Mouse (Mus musculus): ENCODE data around the gene Zfp9. TPM values are rescaled to one million over a fixed set of nuclear protein-coding genes. Genes with fewer than 3 reads are reported as not detected.

Zfp9 gene
- 1.3 and 1.7 TPM in 2 replicates for polyA plus RNA-seq (2012; rRNA removed)
- polyA plus RNA-seq (2014; fragmentation: Nextera tagmentation; extraction: Ambion mirVana) = 0.85 and 1.1 TPM in 2 replicates

GRCm38 (mm10) chr6:118478957-118479708, at the start of gene Zfp9:
Gene Zfp9, minus strand, starts transcription at chr6:118479320.
- TF ChIP-seq CTCF (IDR thresholded peaks at IDR 0.05; ENCODE audit: low read depth) (no peak), EP300 (IDR thresholded peaks at IDR 0.05; ENCODE audit: low read depth) (no peak)
- peaks cover 16% of the 10 kb centered on the region for H3K27me3 ChIP-seq (ENCODE audit: control insufficient read depth, insufficient read depth, low read length)
- DNase-seq (ENCODE audit: low read depth in 3 of 3, low spot score in 3 of 3) (peak; percentile 17 to 24 (median 20)), ATAC-seq (ENCODE audit: insufficient read depth) (peak; percentile 88)
- H3K9me3 ChIP-seq (ENCODE audit: control insufficient read depth, low read length) = no peaks in the 10 kb centered on the region
- peak within 1 kb of the TSS; percentile 55 for H3K9ac ChIP-seq (replicated peaks)
- H3K4me3 ChIP-seq (ENCODE audit: insufficient read depth in 1 of 2, low read depth in 2 of 2, low read length in 2 of 2) = peak within 1 kb of the TSS; percentile 50 to 69
- peaks cover 0 to 2% of the 10 kb centered on the region in 2 experiments; a peak in 1 of 4 replicates for H3K4me1 ChIP-seq (replicated peaks; ENCODE audit: control insufficient read depth in 2 of 2, insufficient read depth in 2 of 2, low read length in 1 of 2)
- H3K4me2 ChIP-seq (ENCODE audit: low read depth) = peak within 1 kb of the TSS; percentile 65
- no peak within 1 kb of the TSS for H3K27ac ChIP-seq
- WGBS (ENCODE audit: insufficient replicate concordance) = 2% methylated on average over 49 of the region's 57 CpGs
- H3K36me3 ChIP-seq (replicated peaks; ENCODE audit: control insufficient read depth, insufficient read depth, low read depth) = no peaks in the 10 kb centered on the region

- Histone ChIP-seq H3K9me3 (ENCODE audit: control insufficient read depth, low read length) (no peaks in the 10 kb centered on the region), H3K27ac (no peak overlapping the region), H3K4me1 (replicated peaks; ENCODE audit: control insufficient read depth in 2 of 2, insufficient read depth in 2 of 2, low read length in 1 of 2) (no peaks in the 10 kb centered on the region), H3K9ac (replicated peaks) (no peak overlapping the region), H3K36me3 (replicated peaks; ENCODE audit: control insufficient read depth, insufficient read depth, low read depth) (peaks cover 14% of the 10 kb centered on the region), H3K4me2 (ENCODE audit: low read depth) (no peak overlapping the region), H3K27me3 (ENCODE audit: control insufficient read depth, insufficient read depth, low read length) (no peaks in the 10 kb centered on the region), H3K4me3 (ENCODE audit: insufficient read depth in 1 of 2, low read depth in 2 of 2, low read length in 2 of 2) (no peak overlapping the region)
- TF ChIP-seq EP300 (IDR thresholded peaks at IDR 0.05; ENCODE audit: low read depth) (no peak), CTCF (IDR thresholded peaks at IDR 0.05; ENCODE audit: low read depth) (no peak)
- no peak for ATAC-seq (ENCODE audit: insufficient read depth)
- no peak for DNase-seq (ENCODE audit: low read depth in 3 of 3, low spot score in 3 of 3)
- WGBS (ENCODE audit: insufficient replicate concordance) = 83% methylated on average over 7 of the region's 7 CpGs
Observed at GRCm38 (mm10) chr6:118520668-118521067, 41.5 kb upstream of the Zfp9 start.

- no peaks in the 10 kb centered on the region for H3K27me3 ChIP-seq (ENCODE audit: control insufficient read depth, insufficient read depth, low read length)
- TF ChIP-seq EP300 (IDR thresholded peaks at IDR 0.05; ENCODE audit: low read depth) = no peak
- TF ChIP-seq CTCF (IDR thresholded peaks at IDR 0.05; ENCODE audit: low read depth) = no peak
- no peaks in the 10 kb centered on the region for H3K9me3 ChIP-seq (ENCODE audit: control insufficient read depth, low read length)
- 69% methylated on average over 12 of the region's 12 CpGs for WGBS (ENCODE audit: insufficient replicate concordance)
- ATAC-seq (ENCODE audit: insufficient read depth) = no peak
- DNase-seq (ENCODE audit: low read depth in 3 of 3, low spot score in 3 of 3) = no peak
- no peak overlapping the region for H3K9ac ChIP-seq (replicated peaks)
- H3K36me3 ChIP-seq (replicated peaks; ENCODE audit: control insufficient read depth, insufficient read depth, low read depth) = peaks cover 4% of the 10 kb centered on the region
- no peaks in the 10 kb centered on the region for H3K4me1 ChIP-seq (replicated peaks; ENCODE audit: control insufficient read depth in 2 of 2, insufficient read depth in 2 of 2, low read length in 1 of 2)
- H3K27ac ChIP-seq = no peak overlapping the region
- H3K4me3 ChIP-seq (ENCODE audit: insufficient read depth in 1 of 2, low read depth in 2 of 2, low read length in 2 of 2) = no peak overlapping the region
- no peak overlapping the region for H3K4me2 ChIP-seq (ENCODE audit: low read depth)
Observed at GRCm38 (mm10) chr6:118513335-118514012, 34.4 kb upstream of the Zfp9 start.

- DNase-seq (ENCODE audit: low read depth in 3 of 3, low spot score in 3 of 3) (no peak), ATAC-seq (ENCODE audit: insufficient read depth) (no peak)
- Histone ChIP-seq H3K4me3 (ENCODE audit: insufficient read depth in 1 of 2, low read depth in 2 of 2, low read length in 2 of 2) (no peak overlapping the region), H3K36me3 (replicated peaks; ENCODE audit: control insufficient read depth, insufficient read depth, low read depth) (no peaks in the 10 kb centered on the region), H3K27me3 (ENCODE audit: control insufficient read depth, insufficient read depth, low read length) (no peaks in the 10 kb centered on the region), H3K4me2 (ENCODE audit: low read depth) (no peak overlapping the region), H3K4me1 (replicated peaks; ENCODE audit: control insufficient read depth in 2 of 2, insufficient read depth in 2 of 2, low read length in 1 of 2) (no peaks in the 10 kb centered on the region), H3K9me3 (ENCODE audit: control insufficient read depth, low read length) (no peaks in the 10 kb centered on the region), H3K27ac (no peak overlapping the region), H3K9ac (replicated peaks) (no peak overlapping the region)
- TF ChIP-seq CTCF (IDR thresholded peaks at IDR 0.05; ENCODE audit: low read depth) (no peak), EP300 (IDR thresholded peaks at IDR 0.05; ENCODE audit: low read depth) (no peak)
- WGBS (ENCODE audit: insufficient replicate concordance) = 54% methylated on average over 7 of the region's 7 CpGs
Observed at GRCm38 (mm10) chr6:118499010-118499409, 19.9 kb upstream of the Zfp9 start.

- TF ChIP-seq EP300 (IDR thresholded peaks at IDR 0.05; ENCODE audit: low read depth) (no peak), CTCF (IDR thresholded peaks at IDR 0.05; ENCODE audit: low read depth) (no peak)
Observed at GRCm38 (mm10) chr6:118482125-118482524, 3.0 kb upstream of the Zfp9 start.

More at GRCm38 (mm10) chr6:118482125-118482524, 3.0 kb upstream of the Zfp9 start:
- Histone ChIP-seq H3K9ac (replicated peaks) (no peak overlapping the region), H3K4me2 (ENCODE audit: low read depth) (no peak overlapping the region), H3K9me3 (ENCODE audit: control insufficient read depth, low read length) (no peaks in the 10 kb centered on the region), H3K27ac (no peak overlapping the region), H3K4me1 (replicated peaks; ENCODE audit: control insufficient read depth in 2 of 2, insufficient read depth in 2 of 2, low read length in 1 of 2) (peaks cover 0 to 2% of the 10 kb centered on the region in 2 experiments; a peak in 1 of 4 replicates), H3K4me3 (ENCODE audit: insufficient read depth in 1 of 2, low read depth in 2 of 2, low read length in 2 of 2) (no peak overlapping the region), H3K27me3 (ENCODE audit: control insufficient read depth, insufficient read depth, low read length) (peaks cover 16% of the 10 kb centered on the region), H3K36me3 (replicated peaks; ENCODE audit: control insufficient read depth, insufficient read depth, low read depth) (no peaks in the 10 kb centered on the region)
- no peak for ATAC-seq (ENCODE audit: insufficient read depth)
- WGBS (ENCODE audit: insufficient replicate concordance) = 68% methylated on average over 1 of the region's 1 CpGs
- no peak for DNase-seq (ENCODE audit: low read depth in 3 of 3, low spot score in 3 of 3)
